Mouse (Mus musculus) urinary bladder, postnatal 36 days (tissue): ENCODE measurements around the gene Pabpn1l.
A peak's percentile ranks its signal among the peaks of the same experiment; 100 is the strongest.
"Not testable (repeated sequence)": the region's sequence is repeated elsewhere in the genome, so short reads cannot be mapped to it uniquely, and the experiment has no call there.

Experiments used
- DNase-seq, 2 experiments: peaks; one replicate each; pipeline ENCODE4 v3.0.0; 2022; ENCODE audit warnings: low spot score in 2 of 2, mixed read lengths in 1 of 2

Pabpn1l gene

GRCm38 (mm10) chr8:122576648-122577022 is 45.9 kb downstream of the Pabpn1l start, which contains the start of gene Aprt:
Gene Aprt (minus strand): TSS chr8:122576909.
- DNase-seq, result peak; percentile 96 to 97

DNA sequence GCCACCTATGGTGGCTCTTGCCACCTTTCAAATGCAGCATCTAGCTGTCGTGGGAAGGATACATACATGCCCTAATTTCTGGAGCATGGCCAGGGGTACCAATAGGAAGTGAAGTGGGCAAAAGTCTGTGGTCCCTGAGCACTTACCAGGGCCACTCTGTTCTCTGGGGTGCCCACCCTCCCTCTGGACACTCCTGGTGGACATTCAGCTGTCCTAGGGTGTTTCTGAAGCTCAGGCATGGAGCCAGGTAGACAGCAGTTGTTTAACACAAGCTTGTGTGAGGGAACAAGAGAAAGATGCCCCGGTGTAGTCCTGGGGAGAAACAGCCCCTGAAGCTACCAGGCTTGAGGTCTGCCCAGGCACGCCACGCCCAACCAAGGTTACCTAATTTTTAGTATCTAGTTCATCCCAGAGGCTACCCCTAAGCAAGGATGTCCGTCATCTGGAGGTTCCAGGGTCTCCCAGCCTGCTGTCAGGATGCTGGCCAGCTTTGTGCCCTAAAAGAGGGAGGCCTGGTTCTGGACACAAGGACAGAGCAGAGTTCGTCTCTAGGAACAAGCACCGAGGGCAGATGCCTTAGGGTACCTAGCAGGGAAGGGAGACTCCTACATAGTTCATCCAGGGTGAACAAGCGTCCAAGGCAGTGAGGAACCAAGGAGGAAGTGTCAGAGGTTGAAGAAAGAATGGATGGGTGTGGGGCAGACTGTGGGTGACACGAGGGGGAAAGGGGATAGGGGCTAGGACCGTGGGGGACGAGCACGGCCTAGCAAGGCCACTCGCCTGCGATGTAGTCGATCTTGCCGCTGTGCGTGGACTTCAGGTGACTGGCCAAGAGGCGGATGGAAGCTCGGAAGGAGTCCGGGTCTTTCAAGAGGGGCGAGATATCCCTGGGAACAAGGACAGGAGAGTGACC is 46.5 kb downstream of the Pabpn1l start:
- DNase-seq, result no peak

- no peak for DNase-seq
Measured at GRCm38 (mm10) chr8:122575286-122575685, 47.3 kb downstream of the Pabpn1l start.

- DNase-seq, result no peak
Measured at GRCm38 (mm10) chr8:122574667-122575251, 47.8 kb downstream of the Pabpn1l start.

DNA sequence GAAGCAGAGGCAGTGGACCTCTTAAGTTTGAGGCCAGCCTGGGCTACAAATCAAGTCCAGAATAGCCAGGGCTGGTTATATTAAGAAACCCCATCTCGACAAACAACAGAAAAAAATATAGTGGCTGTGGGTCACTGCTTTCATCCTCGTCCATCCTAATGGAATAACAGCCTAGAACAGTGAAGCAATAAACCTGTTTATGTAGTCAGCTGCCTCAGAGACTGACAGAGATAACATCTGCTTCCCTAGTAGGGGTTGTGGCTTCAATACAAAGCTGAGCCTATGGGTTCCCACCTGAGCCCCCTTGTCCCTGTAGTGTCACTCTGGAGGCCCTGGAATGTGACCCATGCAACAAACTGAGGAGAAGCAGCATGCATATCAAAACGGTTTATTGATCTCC is 48.3 kb downstream of the Pabpn1l start:
- DNase-seq, result no peak

DNA sequence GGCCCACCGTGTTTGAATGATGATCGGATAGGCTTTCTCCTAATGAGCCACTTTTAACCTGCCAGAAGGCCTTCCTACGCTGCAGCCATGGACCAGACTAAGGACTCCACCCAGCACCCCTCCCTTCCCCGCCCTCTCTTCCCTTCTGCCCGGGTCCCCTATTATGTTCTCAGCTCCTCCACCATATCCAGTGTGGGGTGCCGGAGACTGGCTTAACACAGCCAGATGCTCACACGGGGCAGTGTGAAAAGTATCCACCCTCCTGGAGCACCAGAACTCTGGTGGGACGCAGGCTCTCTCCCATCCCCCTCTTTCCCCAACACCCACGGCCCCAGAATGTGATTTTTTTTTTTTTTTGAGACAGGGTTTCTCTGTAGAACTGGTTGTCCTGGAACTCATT is 49.0 kb downstream of the Pabpn1l start:
- DNase-seq, result no peak

GRCm38 (mm10) chr8:122573176-122573575 is 49.4 kb downstream of the Pabpn1l start:
- DNase-seq, result not testable (repeated sequence)

DNA sequence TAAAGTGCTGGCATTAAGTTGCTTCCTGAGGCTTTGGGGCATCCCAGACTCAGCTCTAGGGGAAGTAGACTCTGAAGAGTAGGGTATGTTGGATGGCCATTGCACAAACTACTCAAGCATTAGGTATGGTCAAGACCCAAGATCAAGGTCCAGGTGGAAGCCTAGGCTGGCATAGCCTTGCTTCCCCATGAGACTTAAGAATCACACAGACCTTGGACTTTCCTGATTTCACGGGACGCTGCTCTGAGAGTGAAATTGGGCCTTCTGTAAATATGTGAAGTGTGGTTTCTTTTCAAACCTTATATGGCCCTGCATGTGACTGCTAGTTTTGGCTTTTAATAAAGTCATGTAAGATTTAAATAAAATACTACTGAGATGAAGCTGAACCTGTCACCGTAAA is 49.8 kb downstream of the Pabpn1l start:
- DNase-seq, result no peak

DNA sequence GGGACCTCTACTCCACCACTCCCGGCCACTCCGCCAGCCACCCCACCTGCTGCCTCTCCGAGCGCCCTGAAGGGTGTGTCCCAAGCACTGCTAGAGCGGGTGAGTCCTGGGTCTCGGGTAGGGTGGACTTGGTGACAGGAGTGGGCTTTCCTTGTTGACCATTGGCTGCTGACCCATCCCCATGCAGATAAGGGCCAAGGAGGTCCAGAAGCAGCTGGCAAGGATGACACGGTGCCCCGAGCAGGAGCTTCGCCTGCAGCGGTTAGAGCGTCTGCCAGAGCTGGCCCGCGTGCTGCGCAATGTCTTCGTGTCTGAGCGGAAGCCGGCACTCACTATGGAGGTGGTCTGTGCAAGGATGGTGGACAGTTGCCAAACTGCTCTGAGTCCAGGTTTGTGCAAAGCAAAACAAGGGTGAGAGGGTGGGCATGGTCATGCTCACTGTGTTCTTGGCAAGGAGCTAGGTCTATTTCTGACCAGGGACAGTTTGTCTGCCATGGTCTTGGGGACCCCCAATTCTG is 50.7 kb downstream of the Pabpn1l start:
- no peak for DNase-seq

DNA sequence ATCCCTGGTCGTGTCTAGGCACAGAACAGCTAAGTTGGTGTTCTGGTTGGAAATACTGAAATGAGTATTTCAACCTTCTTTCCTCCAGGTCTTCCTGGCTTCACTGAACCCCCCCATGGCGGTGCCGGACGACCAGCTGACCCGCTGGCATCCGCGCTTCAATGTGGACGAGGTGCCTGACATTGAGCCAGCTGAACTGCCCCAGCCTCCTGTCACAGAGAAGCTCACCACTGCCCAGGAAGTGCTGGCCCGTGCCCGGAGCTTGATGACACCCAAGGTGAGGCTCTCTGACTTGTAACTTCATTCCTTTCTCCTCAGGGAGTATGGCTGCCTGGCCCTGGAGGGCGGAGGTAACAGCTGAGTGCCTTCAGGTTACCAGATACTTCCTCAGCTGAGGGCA is 51.4 kb downstream of the Pabpn1l start:
- DNase-seq, result no peak

DNA sequence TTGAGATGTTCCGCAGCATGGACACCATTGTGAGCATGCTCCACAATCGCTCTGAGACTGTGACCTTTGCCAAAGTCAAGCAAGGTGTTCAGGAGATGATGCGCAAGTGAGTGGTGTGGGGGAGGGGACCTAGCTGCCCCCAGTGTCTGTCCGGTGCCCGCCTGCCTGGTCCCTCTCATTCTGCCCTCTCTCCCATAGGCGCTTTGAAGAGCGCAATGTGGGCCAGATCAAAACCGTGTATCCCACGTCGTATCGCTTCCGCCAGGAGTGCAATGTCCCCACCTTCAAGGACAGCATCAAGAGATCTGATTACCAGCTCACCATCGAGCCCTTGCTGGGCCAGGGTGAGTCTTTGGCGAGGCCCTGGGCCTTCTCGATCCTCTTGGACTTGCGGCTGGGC is 52.5 kb downstream of the Pabpn1l start:
- no peak for DNase-seq
